Mouse (Mus musculus) lung, adult 2 months (tissue): ENCODE results near the gene 2610507B11Rik. TPM values are rescaled to one million over a fixed set of nuclear protein-coding genes. Genes with fewer than 3 reads are reported as not detected.

Experiments used
- DNase-seq: peaks from one replicate; pipeline ENCODE4 v3.0.0; 2022
- H3K4me1 ChIP-seq: fragments of 200-500 bp; 2 replicates; pipeline ENCODE4 v1.6.1; 2011; ENCODE audit warnings: low read length; ENCODE audit not compliant: control insufficient read depth, insufficient read depth
- H3K4me3 ChIP-seq: fragments of 200-500 bp; replicated peaks from 2 replicates; pipeline ENCODE3; 2011; ENCODE audit warnings: low read depth, mild to moderate bottlenecking, control low read depth, low read length; ENCODE audit errors: extremely low read depth
- CTCF ChIP-seq: fragments of 200-500 bp; IDR thresholded peaks from 2 replicates; pipeline ENCODE4 v1.5.1; 2011; ENCODE audit warnings: mild to moderate bottlenecking, low read length, control low read depth; ENCODE audit not compliant: insufficient read depth
- POLR2A ChIP-seq: fragments of 200-500 bp; IDR thresholded peaks from 2 replicates; pipeline ENCODE4 v1.6.1; 2011; ENCODE audit warnings: low read depth, mild to moderate bottlenecking, control low read depth, low read length, borderline replicate concordance; ENCODE audit errors: extremely low read depth
- WGBS: fragments of 180-500 bp; shearing (Covaris S2); methylation state at CpG from one replicate; pipeline ENCODE4 v1.1.7; 2018; 5-methylcytosine and 5-hydroxymethylcytosine counted together
- polyA plus RNA-seq: library from polyadenylated mRNA; depleted of rRNA; stranded (reverse); fragments of >200 nt; gene quantifications from 2 replicates; pipeline ENCODE4 v1.2.3, GENCODE M21; 2012

Gene 2610507B11Rik
- polyA plus RNA-seq, 1 experiment: 65.4 TPM

- Histone ChIP-seq H3K4me3 (no peak overlapping the region), H3K4me1 (peaks cover 8% of the 10 kb centered on the region)
- TF ChIP-seq POLR2A: no peak
- no peak for TF ChIP-seq CTCF
- 92% methylated on average over 2 of the region's 2 CpGs for WGBS
- no peak for DNase-seq
Measured at GRCm38 (mm10) chr11:78318411-78318810, 56.9 kb downstream of the 2610507B11Rik start.

- no peak for TF ChIP-seq CTCF
- Histone ChIP-seq H3K4me3 (no peak overlapping the region), H3K4me1 (peaks cover 8% of the 10 kb centered on the region)
- WGBS: 38% methylated on average over 2 of the region's 2 CpGs
- no peak for DNase-seq
Measured at GRCm38 (mm10) chr11:78322076-78322831, 60.7 kb downstream of the 2610507B11Rik start.

- TF ChIP-seq POLR2A (peak; percentile 59; the same call in 1 of the 2 replicates), CTCF (no peak)
- peak within 1 kb of the TSS; percentile 49 for H3K4me3 ChIP-seq
- 9% methylated on average over 15 of the region's 15 CpGs for WGBS
Measured at GRCm38 (mm10) chr11:78322860-78323259, 61.3 kb downstream of the 2610507B11Rik start, which contains the start of gene Aldoc. Aldoc (plus strand) TSS chr11:78322968.

GRCm38 (mm10) chr11:78324000-78324785 lies 62.6 kb downstream of the 2610507B11Rik start:
- 84% methylated on average over 15 of the region's 15 CpGs for whole genome bisulfite sequencing
- Histone ChIP-seq H3K4me1 (peaks cover 13% of the 10 kb centered on the region), H3K4me3 (no peak overlapping the region)
- TF ChIP-seq POLR2A (no peak), CTCF (no peak)
- no peak for DNase-seq

More at GRCm38 (mm10) chr11:78322860-78323259, 61.3 kb downstream of the 2610507B11Rik start, which contains the start of gene Aldoc:
- peaks cover 8% of the 10 kb centered on the region for H3K4me1 ChIP-seq
- peak; percentile 76 for DNase-seq

GRCm38 (mm10) chr11:78324965-78325364 lies 63.4 kb downstream of the 2610507B11Rik start:
- no peak overlapping the region for H3K4me3 ChIP-seq
- TF ChIP-seq POLR2A: no peak
- no peak for TF ChIP-seq CTCF
- no peak for DNase-seq
- peaks cover 13% of the 10 kb centered on the region for H3K4me1 ChIP-seq
- WGBS: 94% methylated on average over 12 of the region's 12 CpGs

GRCm38 (mm10) chr11:78327215-78327614 lies 65.7 kb downstream of the 2610507B11Rik start:
- WGBS: 92% methylated on average over 4 of the region's 4 CpGs
- Histone ChIP-seq H3K4me3 (no peak overlapping the region), H3K4me1 (peaks cover 13% of the 10 kb centered on the region)
- TF ChIP-seq CTCF (no peak), POLR2A (no peak)
- DNase-seq: no peak

GRCm38 (mm10) chr11:78327634-78328511 lies 66.3 kb downstream of the 2610507B11Rik start, which contains the start of gene Pigs:
Pigs (plus strand) TSS chr11:78328415.
- TF ChIP-seq POLR2A (peak; percentile 74), CTCF (no peak)
- WGBS: 9% methylated on average over 37 of the region's 37 CpGs
- DNase-seq: peak; percentile 94
- Histone ChIP-seq H3K4me1 (peaks cover 9% of the 10 kb centered on the region), H3K4me3 (peak within 1 kb of the TSS; percentile 98)

- 2% methylated on average over 41 of the region's 41 CpGs for WGBS
- Histone ChIP-seq H3K4me1 (peaks cover 4% of the 10 kb centered on the region; the same call in 1 of the 2 replicates), H3K4me3 (peak overlapping the region; percentile 73)
- no peak for DNase-seq
- TF ChIP-seq CTCF (no peak), POLR2A (no peak)
Measured at GRCm38 (mm10) chr11:78328512-78329056, 67.0 kb downstream of the 2610507B11Rik start.
